Mouse (Mus musculus) forebrain, embryonic 14.5 days (tissue): ENCODE results near the gene Cript. TPM values are rescaled to one million over a fixed set of nuclear protein-coding genes. Genes with fewer than 3 reads are reported as not detected.

ENCODE experiments used
- ATAC-seq: fragments of 200-750 bp; cut with Nextera tagmentation; 2 replicates; pipeline ENCODE4 v1.8.0; 2017; ENCODE audit warnings: mild to moderate bottlenecking, moderate library complexity
- DNase-seq: peaks from one replicate; pipeline ENCODE4 v3.0.0-alpha.2; 2015; ENCODE audit warnings: low spot score
- H3K27ac ChIP-seq: fragments of 300-500 bp; sonication (generic); 2 replicates; pipeline ENCODE4 v1.5.1; 2014; ENCODE audit warnings: low read depth, mild to moderate bottlenecking, control low read depth, low read length, moderate library complexity
- H3K27me3 ChIP-seq: fragments of 300-500 bp; sonication (generic); replicated peaks from 2 replicates; pipeline ENCODE4 v1.6.1; 2014; ENCODE audit warnings: low read length, control low read depth, mixed read lengths; ENCODE audit not compliant: control insufficient read depth, insufficient read depth
- H3K36me3 ChIP-seq: fragments of 300-500 bp; sonication (generic); 2 replicates; pipeline ENCODE4 v1.6.1; 2014; ENCODE audit warnings: low read length, control low read depth; ENCODE audit not compliant: control insufficient read depth, insufficient read depth
- H3K4me1 ChIP-seq: fragments of 300-500 bp; sonication (generic); 2 replicates; pipeline ENCODE4 v1.6.1; 2014; ENCODE audit warnings: antibody characterized with exemption, low read length, control low read depth; ENCODE audit not compliant: control insufficient read depth, insufficient read depth
- H3K4me2 ChIP-seq: fragments of 300-500 bp; sonication (generic); 2 replicates; pipeline ENCODE4 v1.6.1; 2014; ENCODE audit warnings: mild to moderate bottlenecking, control low read depth, low read length
- H3K4me3 ChIP-seq: fragments of 300-500 bp; sonication (generic); 2 replicates; pipeline ENCODE4 v1.5.1; 2014; ENCODE audit warnings: low read depth, low read length, control low read depth
- H3K9ac ChIP-seq: fragments of 300-500 bp; sonication (generic); 2 replicates; pipeline ENCODE4 v1.6.1; 2014; ENCODE audit warnings: mild to moderate bottlenecking, low read length, control low read depth, moderate library complexity
- H3K9me3 ChIP-seq: fragments of 300-500 bp; sonication (generic); replicated peaks from 2 replicates; pipeline ENCODE4 v1.6.1; 2016; ENCODE audit warnings: low read length, control low read depth, mixed read lengths; ENCODE audit not compliant: control insufficient read depth
- WGBS: fragments of 180-500 bp; shearing (Covaris S2); extraction: QIAGEN DNeasy Blood & Tissue Kit; methylation state at CpG from one replicate; pipeline ENCODE4 v1.1.7; 2014; 5-methylcytosine and 5-hydroxymethylcytosine counted together
- polyA plus RNA-seq: library from polyadenylated mRNA; unstranded; fragments of >200 nt; fragmentation: Nextera tagmentation; extraction: Ambion mirVana; gene quantifications from 2 replicates; pipeline ENCODE4 v1.2.1, GENCODE M21; 2014

Cript gene
- polyA plus RNA-seq, 1 experiment from 2014 or later, result 265 TPM

DNA sequence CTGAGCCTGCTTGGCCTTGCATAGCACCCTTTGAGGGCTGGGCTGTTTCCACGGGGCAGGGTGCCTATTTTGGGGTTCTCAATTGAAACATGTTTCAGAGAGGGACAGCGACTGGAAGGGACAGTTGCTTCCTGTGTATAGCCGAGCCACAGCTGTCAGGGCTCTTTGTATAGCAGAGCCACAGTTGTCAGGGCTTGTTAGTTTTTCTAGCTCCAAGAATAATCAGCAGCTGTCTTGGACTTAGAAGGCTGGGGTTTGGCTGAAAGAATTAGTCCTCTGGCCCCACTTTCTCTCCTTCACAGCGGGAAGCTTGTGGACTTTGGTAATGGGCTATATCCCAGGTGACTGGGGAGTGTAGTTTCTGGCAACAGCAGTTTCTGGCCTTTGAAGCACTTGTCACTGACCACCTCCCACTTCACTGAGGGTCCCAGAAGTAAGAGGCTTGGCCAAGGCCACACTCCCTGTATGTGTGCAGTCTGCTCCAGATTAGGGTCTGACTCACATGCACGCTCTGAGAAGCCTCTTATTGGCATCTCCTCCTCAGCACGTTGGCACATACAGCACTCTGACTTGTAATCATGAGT lies 36.7 kb upstream of the Cript start:
- DNase-seq (peak; percentile 4), ATAC-seq (no peak)
- 61% methylated on average over 6 of the region's 6 CpGs for WGBS
- Histone ChIP-seq H3K9me3 (no peaks in the 10 kb centered on the region), H3K27me3 (no peaks in the 10 kb centered on the region), H3K36me3 (no peaks in the 10 kb centered on the region), H3K4me1 (peaks cover 9% of the 10 kb centered on the region; the same call in 1 of the 2 replicates), H3K9ac (no peak overlapping the region), H3K4me3 (no peak overlapping the region), H3K27ac (no peak overlapping the region), H3K4me2 (no peak overlapping the region)

DNA sequence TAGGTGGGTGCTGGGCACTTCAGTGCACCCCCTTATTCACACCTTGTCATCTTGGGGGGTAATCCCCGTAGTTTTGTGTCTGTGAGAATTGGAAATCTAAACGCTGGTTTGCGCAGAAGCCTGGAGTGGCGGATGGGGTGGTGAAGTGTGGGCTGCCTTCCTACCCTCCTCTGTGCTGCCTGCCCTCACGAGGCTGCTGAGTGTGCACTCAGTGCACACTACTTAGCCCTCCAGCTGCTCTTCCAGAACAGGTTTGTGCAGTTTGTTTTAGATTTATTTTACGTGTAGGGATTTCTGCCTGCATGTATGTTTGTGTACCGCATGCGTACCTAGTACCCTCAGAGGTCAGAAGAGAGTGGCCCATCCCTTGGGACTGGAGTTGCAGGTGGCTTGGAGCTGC lies 34.0 kb upstream of the Cript start:
- Histone ChIP-seq H3K36me3 (no peaks in the 10 kb centered on the region), H3K9ac (no peak overlapping the region), H3K4me2 (no peak overlapping the region), H3K4me1 (peaks cover 6% of the 10 kb centered on the region; the same call in 1 of the 2 replicates), H3K4me3 (no peak overlapping the region), H3K27me3 (no peaks in the 10 kb centered on the region), H3K27ac (no peak overlapping the region), H3K9me3 (no peaks in the 10 kb centered on the region)
- ATAC-seq, result no peak
- 92% methylated on average over 8 of the region's 8 CpGs for WGBS
- DNase-seq, result no peak

GRCm38 (mm10) chr17:86997323-86997722 lies 28.0 kb upstream of the Cript start:
- Histone ChIP-seq H3K4me2 (no peak overlapping the region), H3K36me3 (peaks cover 9% of the 10 kb centered on the region), H3K4me3 (no peak overlapping the region), H3K9me3 (no peaks in the 10 kb centered on the region), H3K4me1 (no peaks in the 10 kb centered on the region), H3K27ac (no peak overlapping the region), H3K27me3 (no peaks in the 10 kb centered on the region), H3K9ac (no peak overlapping the region)
- ATAC-seq (no peak), DNase-seq (no peak)
- WGBS, result 94% methylated on average over 6 of the region's 6 CpGs

GRCm38 (mm10) chr17:87008950-87009349 lies 16.4 kb upstream of the Cript start:
- Histone ChIP-seq H3K4me1 (no peaks in the 10 kb centered on the region; the same call in 1 of the 2 replicates), H3K4me3 (no peak overlapping the region), H3K27me3 (no peaks in the 10 kb centered on the region), H3K9me3 (no peaks in the 10 kb centered on the region), H3K27ac (no peak overlapping the region), H3K9ac (no peak overlapping the region), H3K4me2 (no peak overlapping the region), H3K36me3 (0 out of 2 replicates have a peak, but pooled peaks cover 5% of the 10 kb centered on the region)
- ATAC-seq, result no peak
- no peak for DNase-seq
- WGBS, result 87% methylated on average over 3 of the region's 3 CpGs

DNA sequence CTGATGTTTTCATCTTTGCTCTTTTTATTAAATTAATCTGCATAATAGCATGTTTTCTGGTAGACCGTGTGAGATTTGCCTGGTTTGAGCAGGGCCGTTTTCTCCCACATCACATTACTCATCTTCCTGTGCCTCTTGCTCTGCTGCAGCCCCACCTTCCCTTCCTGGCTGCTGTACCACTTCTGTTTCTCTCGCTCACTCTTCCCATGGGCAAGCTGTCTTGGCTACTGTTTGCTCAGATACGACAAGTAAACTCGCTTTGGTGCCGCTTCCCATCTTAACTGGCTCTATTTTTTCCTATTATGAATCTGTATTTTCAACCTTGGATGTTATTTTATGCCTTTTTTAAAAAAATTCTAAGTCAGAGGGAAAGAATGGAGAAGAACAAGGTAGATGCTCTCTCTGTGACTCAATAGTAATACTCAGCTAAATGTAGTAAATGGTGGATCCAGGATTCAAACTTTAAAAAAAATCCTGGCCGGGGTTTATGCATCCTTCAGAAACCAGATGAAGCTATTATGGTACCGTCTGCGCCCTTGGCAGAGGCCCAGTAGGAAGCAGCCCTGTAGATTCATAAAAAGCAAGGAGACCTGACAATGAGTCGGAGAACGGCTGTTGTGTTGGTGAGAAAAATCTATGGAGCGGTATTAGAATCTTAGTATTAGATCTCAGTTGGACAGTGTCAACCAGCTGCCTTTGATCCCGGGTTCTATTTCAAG lies 13.9 kb upstream of the Cript start:
- no peaks in the 10 kb centered on the region for H3K27me3 ChIP-seq
- no peaks in the 10 kb centered on the region; the same call in 1 of the 2 replicates for H3K4me1 ChIP-seq
- H3K27ac ChIP-seq, result peak overlapping the region; percentile 65; the same call in 1 of the 2 replicates
- WGBS, result 71% methylated on average over 13 of the region's 13 CpGs
- no peaks in the 10 kb centered on the region for H3K9me3 ChIP-seq
- no peak overlapping the region for H3K4me3 ChIP-seq
- no peak overlapping the region for H3K4me2 ChIP-seq
- DNase-seq (peak; percentile 83), ATAC-seq (peak; percentile 85)
- 0 out of 2 replicates have a peak, but pooled peaks cover 5% of the 10 kb centered on the region for H3K36me3 ChIP-seq
- H3K9ac ChIP-seq, result no peak overlapping the region

- peaks cover 16% of the 10 kb centered on the region; the same call in 1 of the 2 replicates for H3K36me3 ChIP-seq
- H3K4me1 ChIP-seq, result no peaks in the 10 kb centered on the region
- DNase-seq, result no peak
- H3K9ac ChIP-seq, result no peak overlapping the region
- H3K27me3 ChIP-seq, result no peaks in the 10 kb centered on the region
- no peak overlapping the region for H3K4me3 ChIP-seq
- no peak overlapping the region for H3K4me2 ChIP-seq
- no peak overlapping the region for H3K27ac ChIP-seq
- ATAC-seq, result no peak
- H3K9me3 ChIP-seq, result no peaks in the 10 kb centered on the region
- 93% methylated on average over 5 of the region's 5 CpGs for WGBS
Observed at GRCm38 (mm10) chr17:87019692-87020091, 5.7 kb upstream of the Cript start.

GRCm38 (mm10) chr17:87024491-87025242 lies 683 bp upstream of the Cript start:
- peaks cover 15% of the 10 kb centered on the region; the same call in 1 of the 2 replicates for H3K36me3 ChIP-seq
- ATAC-seq, result no peak; the same call in none of the 2 replicates
- peak; percentile 11 for DNase-seq
- H3K9ac ChIP-seq, result peak overlapping the region; percentile 78
- no peaks in the 10 kb centered on the region for H3K9me3 ChIP-seq
- under 1% methylated on average over 55 of the region's 55 CpGs for WGBS
- no peaks in the 10 kb centered on the region for H3K27me3 ChIP-seq
- H3K4me1 ChIP-seq, result peaks cover 5% of the 10 kb centered on the region
- H3K4me3 ChIP-seq, result peak overlapping the region; percentile 84
- no peak overlapping the region for H3K27ac ChIP-seq
- peak overlapping the region; percentile 93 for H3K4me2 ChIP-seq

DNA sequence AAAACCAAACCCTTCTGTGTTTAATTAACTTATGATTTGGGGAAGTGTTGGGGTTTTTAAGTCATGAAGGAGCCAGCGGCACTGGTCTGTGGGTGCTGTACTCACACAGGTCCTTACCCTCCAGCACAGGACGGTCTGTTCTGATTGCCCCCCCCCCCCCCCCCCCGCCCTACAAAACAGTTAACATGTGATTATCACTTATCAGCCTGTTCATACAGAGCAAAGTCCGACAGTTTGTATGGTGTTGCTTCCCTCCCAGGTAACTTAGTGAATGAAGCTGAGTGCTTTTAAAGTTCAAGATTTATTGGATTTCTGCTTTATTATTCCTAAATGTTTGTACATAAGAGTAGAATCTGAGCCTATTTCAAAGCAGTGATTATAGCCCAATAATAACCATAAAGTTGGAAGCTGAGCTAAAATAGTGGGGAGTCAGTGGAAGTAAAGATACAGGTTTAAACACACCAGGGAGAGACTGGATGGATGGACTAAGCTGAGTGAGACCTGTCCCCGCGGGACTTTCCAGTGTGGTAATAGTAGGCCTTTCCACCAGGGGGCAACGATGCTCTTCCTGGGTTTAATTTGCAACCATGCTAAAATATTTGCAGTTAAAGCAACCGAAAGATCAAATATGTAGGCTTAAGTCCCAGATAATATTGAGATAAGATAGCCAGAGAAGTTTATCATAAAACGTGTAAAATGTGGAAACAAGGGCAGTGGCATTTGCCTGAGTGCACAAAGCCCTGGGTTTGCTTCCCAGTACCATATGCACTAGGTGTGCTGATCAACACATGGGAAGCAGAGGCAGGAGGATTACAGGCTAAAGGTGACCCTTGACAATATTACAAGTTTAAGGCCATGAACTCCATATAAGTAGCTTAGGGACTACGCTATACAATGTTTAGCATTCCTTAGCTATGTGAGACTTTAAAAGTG lies 11.1 kb downstream of the Cript start:
- H3K27ac ChIP-seq, result no peak overlapping the region
- H3K9me3 ChIP-seq, result no peaks in the 10 kb centered on the region
- no peak for ATAC-seq
- no peak overlapping the region for H3K4me3 ChIP-seq
- no peak overlapping the region for H3K9ac ChIP-seq
- 61% methylated on average over 9 of the region's 10 CpGs for WGBS
- no peak overlapping the region for H3K4me2 ChIP-seq
- no peaks in the 10 kb centered on the region for H3K4me1 ChIP-seq
- H3K27me3 ChIP-seq, result no peaks in the 10 kb centered on the region
- H3K36me3 ChIP-seq, result peaks cover 45% of the 10 kb centered on the region
- peak; percentile 56 for DNase-seq
